Mouse (Mus musculus): Measurements from ENCODE around the gene Afap1.

The Afap1 gene

GRCm38 (mm10) chr5:35893093-35893804 is at the start of gene Afap1:
Gene Afap1 (plus strand): TSS chr5:35893319.
- DNase-seq (ENCODE audit: low spot score in 2 of 2) = peak; percentile 99 to 100

GRCm38 (mm10) chr5:35851485-35851884 is 41.6 kb upstream of the Afap1 start:
- DNase-seq (ENCODE audit: low spot score in 2 of 2) = no peak

DNA sequence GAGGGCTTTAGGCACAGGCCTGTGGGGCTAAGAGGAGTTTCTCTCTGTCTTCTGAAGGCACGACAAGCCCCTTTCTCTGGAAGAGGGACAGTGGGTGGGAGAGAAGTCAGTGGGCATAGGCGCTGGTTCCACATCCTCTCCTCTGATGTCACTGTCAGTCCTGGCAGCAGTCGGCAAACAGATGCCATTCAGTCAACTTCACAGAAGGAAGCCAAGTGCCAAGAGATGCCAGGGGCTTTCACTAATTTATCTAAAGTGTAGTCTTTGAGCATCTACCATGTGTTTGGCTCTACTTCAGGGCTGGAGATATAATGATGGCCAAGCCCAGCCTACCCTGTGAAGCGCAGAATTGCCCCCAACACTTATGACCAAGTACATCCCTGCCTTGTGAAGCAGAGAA is 39.7 kb upstream of the Afap1 start:
- DNase-seq (ENCODE audit: low spot score in 2 of 2) = no peak

GRCm38 (mm10) chr5:35856245-35856644 is 36.9 kb upstream of the Afap1 start:
- no peak for DNase-seq (ENCODE audit: low spot score in 2 of 2)

- peak; percentile 33 to 56 for DNase-seq (ENCODE audit: low spot score in 2 of 2)
Observed at GRCm38 (mm10) chr5:35858069-35858468, 35.0 kb upstream of the Afap1 start.

GRCm38 (mm10) chr5:35861456-35861855 is 31.7 kb upstream of the Afap1 start:
- no peak for DNase-seq (ENCODE audit: low spot score in 2 of 2)

DNA sequence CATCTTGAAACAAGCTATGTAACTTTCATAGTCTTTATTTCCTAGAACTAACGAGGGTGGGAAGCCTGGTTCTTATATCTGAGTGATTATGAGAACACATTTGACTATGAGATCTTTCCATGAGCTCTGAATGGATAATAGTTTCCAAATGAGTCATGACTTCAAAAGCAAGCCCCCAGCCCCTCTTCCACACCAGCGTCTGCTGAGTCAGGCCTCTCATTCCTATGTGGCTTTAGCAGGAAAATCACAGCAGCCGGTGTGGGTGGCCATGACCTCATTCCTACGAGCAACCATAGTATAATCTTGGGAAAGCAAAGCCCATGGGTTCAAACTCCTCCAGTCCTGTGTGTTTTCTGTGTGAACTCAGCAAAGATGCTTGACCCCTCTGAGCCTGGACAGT is 23.1 kb upstream of the Afap1 start:
- DNase-seq (ENCODE audit: low spot score in 2 of 2) = no peak

DNA sequence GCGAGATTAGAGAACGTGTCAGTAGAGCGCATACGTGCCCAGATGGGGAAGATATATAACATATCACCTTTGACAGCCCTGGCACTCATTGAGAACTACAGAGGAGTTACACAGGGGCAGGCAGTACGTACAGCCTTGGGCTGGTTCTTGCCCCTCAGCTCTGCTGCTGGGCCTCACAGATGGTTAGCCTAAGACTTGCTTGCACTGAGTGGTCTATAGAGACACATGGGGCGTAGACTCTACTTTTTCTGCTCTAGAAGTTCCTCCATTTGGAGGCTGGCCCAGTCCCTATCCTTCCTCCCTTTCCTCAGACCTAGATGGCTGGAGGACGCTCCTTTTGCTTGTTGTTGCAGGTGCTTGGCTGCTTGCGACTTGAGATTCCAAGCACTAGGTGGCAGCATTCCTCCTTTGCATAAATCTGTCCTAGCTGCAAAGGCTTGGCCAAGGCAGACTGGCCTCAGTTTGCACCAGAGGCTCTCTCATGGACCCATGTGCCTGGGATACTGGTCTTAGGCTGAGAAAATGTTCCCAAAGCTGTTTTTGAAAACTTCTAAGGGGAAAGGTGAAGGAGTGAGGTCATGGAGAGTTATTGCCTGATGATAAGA is 22.6 kb upstream of the Afap1 start:
- peak; percentile 65 to 71 for DNase-seq (ENCODE audit: low spot score in 2 of 2)

GRCm38 (mm10) chr5:35873382-35873781 is 19.7 kb upstream of the Afap1 start:
- no peak for DNase-seq (ENCODE audit: low spot score in 2 of 2)

DNA sequence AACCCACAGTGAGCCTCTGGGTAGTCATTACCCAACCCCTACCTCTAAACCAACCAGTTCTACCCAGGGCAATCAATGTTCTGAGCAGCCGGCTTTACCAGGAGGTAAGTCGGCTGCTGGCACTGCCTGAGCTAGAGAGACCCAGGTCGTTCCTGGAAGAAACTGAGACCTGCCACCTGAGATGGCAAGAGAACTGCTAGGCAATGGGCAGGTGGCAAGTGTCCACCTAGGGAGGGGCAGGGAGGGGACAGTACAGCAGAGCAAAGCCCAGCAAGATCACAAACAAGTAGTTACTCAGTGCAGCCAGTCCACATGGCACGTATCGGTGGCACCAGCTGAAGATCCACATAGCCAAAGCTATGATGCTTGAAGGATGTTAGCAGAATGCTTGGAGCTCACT is 16.9 kb upstream of the Afap1 start:
- DNase-seq (ENCODE audit: low spot score in 2 of 2) = no peak

- DNase-seq (ENCODE audit: low spot score in 2 of 2) = no peak
Observed at GRCm38 (mm10) chr5:35879199-35879598, 13.9 kb upstream of the Afap1 start.

- peak in 1 of 2 experiments; percentile 51 for DNase-seq (ENCODE audit: low spot score in 2 of 2)
Observed at GRCm38 (mm10) chr5:35882391-35882790, 10.7 kb upstream of the Afap1 start.

GRCm38 (mm10) chr5:35884262-35884661 is 8.9 kb upstream of the Afap1 start:
- no peak for DNase-seq (ENCODE audit: low spot score in 2 of 2)

GRCm38 (mm10) chr5:35884689-35885088 is 8.4 kb upstream of the Afap1 start:
- DNase-seq (ENCODE audit: low spot score in 2 of 2) = no peak

DNA sequence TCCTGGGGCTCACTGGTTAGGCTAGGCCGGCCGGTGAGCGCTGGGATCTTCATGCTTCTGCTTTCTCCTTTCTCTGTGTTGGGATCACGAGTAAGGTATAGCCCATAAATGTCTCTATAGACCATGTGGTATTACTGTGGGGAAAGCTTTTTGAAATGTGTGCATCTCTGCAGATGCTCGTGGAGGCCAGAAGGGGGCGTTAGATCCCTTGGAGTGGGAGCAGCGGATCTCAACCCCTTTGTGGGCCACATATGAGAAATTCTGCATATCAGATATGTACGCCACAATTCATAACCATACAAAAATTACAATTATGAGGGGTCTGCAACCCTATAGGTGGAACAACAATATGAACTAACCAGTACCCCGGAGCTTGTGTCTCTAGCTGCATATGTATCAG is 4.2 kb upstream of the Afap1 start:
- no peak for DNase-seq (ENCODE audit: low spot score in 2 of 2)

- no peak for DNase-seq (ENCODE audit: low spot score in 2 of 2)
Observed at GRCm38 (mm10) chr5:35889641-35890040, 3.5 kb upstream of the Afap1 start.

DNA sequence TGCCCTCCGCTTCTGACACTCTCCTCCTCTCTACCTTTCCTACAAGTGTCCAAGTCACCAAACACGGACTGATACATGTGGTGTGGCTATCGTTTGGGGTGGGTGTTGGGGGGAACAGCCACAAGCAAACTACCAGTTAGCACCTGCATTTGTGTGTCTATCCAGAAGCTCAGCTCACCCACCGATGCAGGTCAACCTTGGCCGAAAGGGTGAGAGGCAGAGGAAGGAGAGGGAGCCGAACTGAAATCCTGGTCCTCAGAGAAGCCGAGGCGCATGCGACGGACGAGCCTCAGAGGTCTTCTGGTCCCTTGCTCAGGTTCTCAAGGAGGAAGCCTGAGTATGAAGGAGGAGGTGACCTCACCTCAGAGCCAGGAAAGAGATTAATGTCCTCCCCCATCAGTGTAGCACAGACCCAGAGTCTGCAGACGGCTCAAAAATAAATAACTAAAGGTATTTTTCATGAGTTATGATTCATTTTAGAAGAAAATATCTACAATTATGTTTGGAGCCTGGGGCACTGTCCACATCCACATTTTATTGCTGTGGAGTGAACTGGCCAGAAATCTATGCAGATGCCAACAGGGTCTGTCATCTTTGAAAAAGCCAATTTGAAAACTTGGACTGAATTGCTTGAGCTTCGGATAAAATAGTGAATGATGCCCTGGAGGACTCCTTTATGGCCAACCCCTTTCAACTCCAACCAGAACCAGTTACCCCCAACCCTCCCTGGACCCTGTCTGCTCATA is 2.0 kb upstream of the Afap1 start:
- DNase-seq (ENCODE audit: low spot score in 2 of 2) = no peak

- DNase-seq (ENCODE audit: low spot score in 2 of 2) = no peak
Observed at GRCm38 (mm10) chr5:35892363-35892762, 756 bp upstream of the Afap1 start.

- peak; percentile 53 to 67 for DNase-seq (ENCODE audit: low spot score in 2 of 2)
Observed at GRCm38 (mm10) chr5:35893805-35894260, 714 bp downstream of the Afap1 start.

DNA sequence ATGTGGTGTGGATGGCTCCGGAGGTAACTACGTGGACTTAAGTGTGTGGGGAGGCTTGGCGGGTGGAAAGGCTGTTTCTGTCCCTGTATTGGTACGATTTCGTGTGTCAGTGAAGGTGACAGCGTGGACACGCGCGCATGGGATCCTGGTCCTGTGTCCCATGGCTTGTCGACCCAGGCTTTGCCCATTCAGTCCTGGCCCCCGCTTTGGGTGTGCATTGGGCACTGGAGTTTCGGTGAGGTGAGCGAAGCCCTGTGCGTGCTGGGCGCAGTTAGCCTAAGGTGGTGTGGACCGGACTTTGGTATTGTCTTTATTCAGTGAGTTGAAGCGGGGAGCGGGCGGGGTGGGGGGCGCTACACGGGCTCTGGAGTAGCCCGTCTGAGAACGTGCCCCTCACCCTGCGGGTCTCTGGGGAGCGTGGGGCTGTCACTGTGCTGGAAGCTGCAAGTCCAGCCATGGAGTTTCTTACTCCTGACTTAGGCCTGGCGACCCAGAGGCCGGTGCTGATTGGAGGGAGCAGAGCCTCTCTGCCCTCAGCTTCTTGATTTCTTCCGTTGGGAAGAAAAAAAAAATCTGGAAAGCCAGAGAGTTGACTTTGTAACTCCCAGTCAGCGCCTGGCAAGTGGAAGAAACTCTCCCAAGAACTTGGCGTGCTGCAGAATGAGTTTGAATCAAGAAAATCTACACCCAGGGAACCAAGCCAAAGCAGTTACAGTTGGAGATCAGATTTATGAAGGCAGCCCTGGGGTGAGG is 1.4 kb downstream of the Afap1 start:
- peak; percentile 29 to 57 for DNase-seq (ENCODE audit: low spot score in 2 of 2)

DNA sequence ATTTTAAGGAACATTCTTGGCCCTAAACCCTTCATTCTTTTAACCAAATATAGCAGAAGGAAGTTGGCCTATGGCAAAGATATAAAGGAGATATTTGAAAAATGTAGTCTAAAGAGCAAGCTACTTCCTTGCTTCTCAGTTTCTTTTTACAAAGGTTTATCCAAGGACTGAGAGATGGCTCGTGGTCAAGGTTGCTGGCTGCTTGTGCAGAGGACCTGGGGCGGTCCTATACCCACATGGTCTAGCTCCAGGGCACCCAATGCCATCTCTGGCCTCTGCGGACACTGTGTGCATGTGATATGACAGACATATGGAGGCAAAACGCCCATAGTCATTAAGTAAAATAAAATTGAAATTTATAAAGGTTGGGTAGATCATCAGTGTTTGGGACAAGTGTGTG is 2.8 kb downstream of the Afap1 start:
- DNase-seq (ENCODE audit: low spot score in 2 of 2) = no peak

DNA sequence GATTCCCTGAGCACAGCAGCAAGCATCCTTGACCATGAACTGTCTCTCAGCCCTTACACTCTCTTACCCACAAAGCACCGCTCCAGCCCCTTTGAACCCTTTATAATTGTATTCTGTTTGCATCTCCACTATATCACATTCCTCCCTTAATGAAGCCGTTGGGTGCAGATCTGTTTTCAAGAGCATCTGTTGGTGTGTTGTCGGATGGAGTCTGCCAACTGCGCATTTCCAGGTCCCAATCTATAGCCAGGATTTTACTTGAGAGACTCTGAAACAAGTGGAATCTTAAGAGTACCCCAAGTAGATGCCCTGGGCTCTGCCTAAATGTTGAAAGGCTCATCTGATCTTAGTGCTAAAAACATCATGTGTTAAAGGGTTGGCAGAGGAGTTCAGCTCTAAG is 3.4 kb downstream of the Afap1 start:
- DNase-seq (ENCODE audit: low spot score in 2 of 2) = no peak

Measured in urinary bladder, postnatal 36 days (tissue).